Mouse (Mus musculus): ENCODE data around the gene Ush1g. TPM values are rescaled to one million over a fixed set of nuclear protein-coding genes. Genes with fewer than 3 reads are reported as not detected.

The Ush1g gene
- polyA plus RNA-seq, 1 experiment from 2014 or later = not detected

- ATAC-seq (ENCODE audit: low FRiP score) = peak; percentile 63
- Histone ChIP-seq H3K27me3 (peaks cover 35% of the 10 kb centered on the region), H3K4me2 (peak within 1 kb of the TSS; percentile 88), H3K36me3 (replicated peaks) (no peaks in the 10 kb centered on the region), H3K27ac (no peak within 1 kb of the TSS), H3K4me1 (peaks cover 11% of the 10 kb centered on the region), H3K9me3 (no peaks in the 10 kb centered on the region), H3K9ac (peak within 1 kb of the TSS; percentile 61), H3K4me3 (replicated peaks) (peak within 1 kb of the TSS; percentile 49)
- WGBS = under 1% methylated on average over 44 of the region's 44 CpGs
Observed at GRCm38 (mm10) chr11:115297214-115297826, 24.5 kb downstream of the Ush1g start, which contains the start of gene Fads6. Gene Fads6 (minus strand): TSS chr11:115297663.

- Histone ChIP-seq H3K36me3 (replicated peaks) (no peaks in the 10 kb centered on the region), H3K9me3 (no peaks in the 10 kb centered on the region), H3K4me1 (peaks cover 11% of the 10 kb centered on the region), H3K4me3 (replicated peaks) (peak overlapping the region; percentile 49), H3K4me2 (peak overlapping the region; percentile 88), H3K9ac (peak overlapping the region; percentile 61), H3K27ac (no peak overlapping the region), H3K27me3 (peaks cover 35% of the 10 kb centered on the region)
- ATAC-seq (ENCODE audit: low FRiP score) = no peak
- WGBS = 51% methylated on average over 21 of the region's 21 CpGs
Observed at GRCm38 (mm10) chr11:115296471-115297210, 25.2 kb downstream of the Ush1g start.

DNA sequence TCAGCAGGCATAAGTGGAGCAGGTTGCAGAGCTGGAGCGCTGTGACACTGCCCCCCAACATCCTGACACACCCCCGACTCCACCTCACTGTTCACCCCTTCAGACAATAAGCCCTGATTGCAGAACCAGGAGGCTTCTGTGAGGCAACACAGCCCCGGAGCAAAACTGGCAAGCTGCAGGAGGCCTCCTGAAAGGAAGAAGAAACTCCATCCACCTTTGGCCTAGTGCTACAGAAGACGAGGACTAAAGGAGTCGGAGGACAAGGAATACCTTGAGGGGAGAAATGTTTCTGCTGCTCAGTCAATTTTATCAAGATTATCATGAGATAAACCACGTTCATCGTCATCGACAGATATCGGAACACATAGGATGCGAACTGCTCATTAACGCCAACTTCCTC, 25.9 kb downstream of the Ush1g start:
- no peak overlapping the region for H3K9ac ChIP-seq
- WGBS = 91% methylated on average over 11 of the region's 11 CpGs
- no peaks in the 10 kb centered on the region for H3K9me3 ChIP-seq
- H3K4me3 ChIP-seq (replicated peaks) = no peak overlapping the region
- no peak overlapping the region for H3K4me2 ChIP-seq
- ATAC-seq (ENCODE audit: low FRiP score) = no peak
- H3K27ac ChIP-seq = no peak overlapping the region
- H3K4me1 ChIP-seq = peaks cover 11% of the 10 kb centered on the region
- H3K27me3 ChIP-seq = peaks cover 35% of the 10 kb centered on the region
- no peaks in the 10 kb centered on the region for H3K36me3 ChIP-seq (replicated peaks)

- no peak overlapping the region for H3K27ac ChIP-seq
- H3K36me3 ChIP-seq (replicated peaks) = no peaks in the 10 kb centered on the region
- no peak overlapping the region for H3K9ac ChIP-seq
- no peaks in the 10 kb centered on the region for H3K9me3 ChIP-seq
- no peak overlapping the region for H3K4me3 ChIP-seq (replicated peaks)
- ATAC-seq (ENCODE audit: low FRiP score) = no peak
- WGBS = 71% methylated on average over 14 of the region's 14 CpGs
- H3K27me3 ChIP-seq = peaks cover 25% of the 10 kb centered on the region
- no peak overlapping the region for H3K4me2 ChIP-seq
- H3K4me1 ChIP-seq = peaks cover 11% of the 10 kb centered on the region
Observed at GRCm38 (mm10) chr11:115292631-115293375, 29.0 kb downstream of the Ush1g start.

DNA sequence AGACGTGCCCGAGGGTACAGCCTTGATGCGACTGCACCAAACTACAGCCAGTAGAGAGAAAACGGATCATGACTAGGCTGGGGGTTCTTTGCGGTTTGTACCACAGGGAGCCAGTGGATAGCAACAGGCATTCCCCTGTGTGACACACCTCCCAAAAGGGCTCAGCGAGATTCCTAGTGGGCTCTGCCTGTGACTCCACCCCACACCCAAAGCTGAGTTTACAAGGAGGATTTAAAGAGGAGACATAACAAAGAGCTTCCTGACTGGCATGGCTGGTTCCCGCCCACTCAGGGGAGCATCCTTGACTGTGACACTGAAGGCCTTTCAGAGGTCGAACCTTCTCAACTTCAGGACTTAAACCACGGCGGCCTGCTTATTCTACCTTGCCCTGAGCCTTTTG, 30.3 kb downstream of the Ush1g start:
- Histone ChIP-seq H3K4me2 (no peak overlapping the region), H3K9me3 (no peaks in the 10 kb centered on the region), H3K36me3 (replicated peaks) (no peaks in the 10 kb centered on the region), H3K4me3 (replicated peaks) (no peak overlapping the region), H3K4me1 (peaks cover 6% of the 10 kb centered on the region; the same call in 1 of the 2 replicates), H3K27ac (no peak overlapping the region), H3K27me3 (peaks cover 13% of the 10 kb centered on the region), H3K9ac (no peak overlapping the region)
- 84% methylated on average over 10 of the region's 10 CpGs for WGBS
- no peak for ATAC-seq (ENCODE audit: low FRiP score)

GRCm38 (mm10) chr11:115290919-115291318, 30.9 kb downstream of the Ush1g start:
- no peak for ATAC-seq (ENCODE audit: low FRiP score)
- Histone ChIP-seq H3K27me3 (peaks cover 8% of the 10 kb centered on the region), H3K9me3 (no peaks in the 10 kb centered on the region), H3K4me3 (replicated peaks) (no peak overlapping the region), H3K27ac (no peak overlapping the region), H3K4me2 (no peak overlapping the region), H3K4me1 (peaks cover 6% of the 10 kb centered on the region; the same call in 1 of the 2 replicates), H3K36me3 (replicated peaks) (no peaks in the 10 kb centered on the region), H3K9ac (no peak overlapping the region)
- WGBS = 93% methylated on average over 6 of the region's 6 CpGs

- WGBS = 82% methylated on average over 1 of the region's 1 CpGs
- Histone ChIP-seq H3K4me2 (no peak overlapping the region), H3K27me3 (peaks cover 2% of the 10 kb centered on the region; the same call in 1 of the 2 replicates), H3K36me3 (replicated peaks) (no peaks in the 10 kb centered on the region), H3K27ac (no peak overlapping the region), H3K9ac (no peak overlapping the region), H3K4me1 (peaks cover 6% of the 10 kb centered on the region; the same call in 1 of the 2 replicates), H3K9me3 (no peaks in the 10 kb centered on the region), H3K4me3 (replicated peaks) (no peak overlapping the region)
- ATAC-seq (ENCODE audit: low FRiP score) = no peak
Observed at GRCm38 (mm10) chr11:115290314-115290713, 31.5 kb downstream of the Ush1g start.

- ATAC-seq (ENCODE audit: low FRiP score) = no peak
- H3K4me3 ChIP-seq (replicated peaks) = no peak overlapping the region
- peaks cover 6% of the 10 kb centered on the region; the same call in 1 of the 2 replicates for H3K4me1 ChIP-seq
- H3K9ac ChIP-seq = no peak overlapping the region
- H3K4me2 ChIP-seq = no peak overlapping the region
- no peak overlapping the region for H3K27ac ChIP-seq
- 87% methylated on average over 8 of the region's 8 CpGs for WGBS
- H3K9me3 ChIP-seq = no peaks in the 10 kb centered on the region
- H3K27me3 ChIP-seq = no peaks in the 10 kb centered on the region
- H3K36me3 ChIP-seq (replicated peaks) = no peaks in the 10 kb centered on the region
Observed at GRCm38 (mm10) chr11:115289885-115290284, 32.0 kb downstream of the Ush1g start.

DNA sequence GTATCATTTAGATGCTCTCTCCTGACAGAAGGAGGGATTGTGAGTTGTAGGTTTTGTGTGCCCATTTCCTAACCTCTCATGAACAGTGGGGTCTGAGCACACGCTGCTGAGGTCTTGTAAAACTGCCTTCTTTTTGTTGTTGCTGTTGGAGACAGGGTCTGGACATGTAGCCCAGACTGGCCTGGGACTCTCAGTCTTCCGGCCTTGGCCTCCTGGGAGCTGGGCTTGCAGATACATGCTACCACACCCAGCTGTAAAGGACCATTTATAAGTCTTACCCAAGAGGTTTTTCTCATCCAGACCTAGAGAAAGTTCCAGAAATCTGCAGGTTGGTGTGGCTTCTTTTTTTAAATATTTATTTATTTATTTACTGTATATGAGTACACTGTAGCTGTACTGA, 33.5 kb downstream of the Ush1g start:
- Histone ChIP-seq H3K9ac (no peak overlapping the region), H3K27me3 (no peaks in the 10 kb centered on the region)
- WGBS = 90% methylated on average over 2 of the region's 2 CpGs

DNA sequence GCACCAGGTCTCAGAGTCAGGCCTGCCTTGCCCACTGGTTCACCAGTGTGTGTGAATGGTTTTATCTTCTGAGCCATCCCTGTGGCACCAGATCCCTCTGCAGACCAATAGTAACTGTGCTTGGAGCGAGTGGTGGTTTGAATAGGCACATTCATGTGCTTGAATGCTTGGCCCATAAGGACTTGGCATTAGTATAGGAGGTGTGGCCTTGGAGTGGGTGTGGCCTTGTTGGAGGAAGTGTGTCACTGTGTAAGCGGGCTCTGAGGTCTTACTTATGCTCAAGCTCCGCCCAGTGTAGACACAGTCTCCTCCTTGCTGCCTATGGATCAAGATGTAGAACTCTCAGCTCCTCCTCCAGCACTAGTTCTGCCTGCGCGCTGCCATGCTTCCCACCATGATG, 34.5 kb downstream of the Ush1g start:
- ATAC-seq (ENCODE audit: low FRiP score) = no peak
- Histone ChIP-seq H3K9me3 (no peaks in the 10 kb centered on the region), H3K27ac (no peak overlapping the region), H3K4me3 (replicated peaks) (no peak overlapping the region), H3K9ac (no peak overlapping the region), H3K4me2 (no peak overlapping the region), H3K4me1 (peaks cover 6% of the 10 kb centered on the region; the same call in 1 of the 2 replicates), H3K36me3 (replicated peaks) (no peaks in the 10 kb centered on the region), H3K27me3 (no peaks in the 10 kb centered on the region)
- WGBS = 91% methylated on average over 5 of the region's 5 CpGs

More for the DNA sequence above, 33.5 kb downstream of the Ush1g start:
- Histone ChIP-seq H3K36me3 (replicated peaks) (no peaks in the 10 kb centered on the region), H3K9me3 (no peaks in the 10 kb centered on the region), H3K27ac (no peak overlapping the region), H3K4me3 (replicated peaks) (no peak overlapping the region), H3K4me2 (no peak overlapping the region), H3K4me1 (peaks cover 6% of the 10 kb centered on the region; the same call in 1 of the 2 replicates)
- ATAC-seq (ENCODE audit: low FRiP score) = no peak

DNA sequence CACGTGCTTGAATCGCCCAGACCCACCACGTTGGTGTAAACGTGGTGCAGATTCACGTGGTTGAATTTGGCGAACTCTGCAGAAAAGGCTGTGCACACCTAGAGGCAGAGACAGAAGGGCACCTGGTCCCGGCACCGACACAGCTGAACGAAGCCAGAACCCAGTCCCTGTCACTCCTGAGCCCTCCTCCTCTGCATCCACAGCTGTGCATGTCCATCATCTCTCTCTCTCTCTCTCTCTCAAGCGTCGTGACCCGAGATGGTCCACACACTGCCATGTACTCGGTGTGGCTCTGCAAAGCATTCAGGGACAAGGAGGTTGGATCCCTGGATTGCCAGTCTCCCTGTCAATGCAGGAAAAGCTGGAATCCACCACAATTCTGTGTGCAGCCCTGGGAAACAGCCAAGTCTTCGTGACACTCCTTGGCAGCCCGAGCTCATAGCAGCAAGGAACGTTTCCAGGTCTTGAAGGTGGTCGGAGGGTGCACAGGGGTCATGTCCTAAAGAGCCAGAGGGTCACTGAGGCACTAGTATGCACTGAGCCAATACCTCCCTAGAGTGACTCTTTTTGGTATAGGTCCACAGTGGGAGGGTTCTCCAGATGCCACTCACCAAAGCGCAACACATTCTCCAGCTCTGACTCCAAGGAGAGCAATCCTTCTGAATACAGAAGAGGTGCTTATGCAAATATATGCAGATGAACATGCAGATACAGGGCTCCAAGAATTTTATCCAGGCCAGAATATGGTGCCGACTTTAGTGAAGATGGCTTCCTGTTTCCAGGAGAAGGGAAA, 35.4 kb downstream of the Ush1g start:
- Histone ChIP-seq H3K4me3 (replicated peaks) (no peak overlapping the region), H3K4me2 (no peak overlapping the region), H3K9ac (no peak overlapping the region), H3K27me3 (no peaks in the 10 kb centered on the region), H3K27ac (no peak overlapping the region), H3K36me3 (replicated peaks) (no peaks in the 10 kb centered on the region), H3K9me3 (no peaks in the 10 kb centered on the region), H3K4me1 (peaks cover 6% of the 10 kb centered on the region; the same call in 1 of the 2 replicates)
- no peak for ATAC-seq (ENCODE audit: low FRiP score)
- 81% methylated on average over 19 of the region's 19 CpGs for WGBS

Data from forebrain, embryonic 12.5 days (tissue).